ENCODE assay signal across 8 mouse cellular contexts in the genomic region with DNA sequence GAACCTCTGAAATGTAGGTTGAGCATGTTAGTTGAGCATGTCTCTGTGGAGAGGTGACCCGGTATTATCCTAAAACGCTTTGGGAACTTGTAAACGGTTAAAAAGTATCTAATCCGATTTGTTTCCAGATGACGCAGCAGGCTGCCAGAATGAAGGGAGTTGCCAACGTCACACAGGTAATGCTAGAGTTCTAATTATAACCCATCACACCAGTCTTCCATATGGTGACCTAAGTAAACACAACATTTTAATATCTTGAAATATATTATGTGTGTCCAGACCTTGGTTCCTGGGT. TPM values are rescaled to one million over a fixed set of nuclear protein-coding genes. Genes with fewer than 3 reads are reported as not detected.
DNase-seq lines count a peak whose midpoint lies in the region; ATAC-seq and TF ChIP-seq lines count a peak whose summit lies in the region.

No protein-coding gene starts in this region.

- H3K9ac ChIP-seq in heart, embryonic 12.5 days = 0 out of 2 replicates have a peak overlapping the region, but pooled peaks have one; percentile 40
- H3K9ac ChIP-seq in CH12.LX (ENCODE audit: insufficient read depth, low read depth) = peak overlapping the region; percentile 3; the same call in 1 of the 2 replicates
- 0 out of 2 replicates have a peak overlapping the region, but pooled peaks have one; percentile 89 for H3K9ac ChIP-seq in hindbrain, postnatal 0 days (replicated peaks; ENCODE audit: low read length)
- H3K9ac ChIP-seq in midbrain, postnatal 0 days (replicated peaks; ENCODE audit: low read length, poor library complexity, severe bottlenecking) = peak overlapping the region; percentile 87; the same call in 1 of the 2 replicates

- no peak for TF ChIP-seq EP300 in CH12.LX (IDR thresholded peaks at IDR 0.05; ENCODE audit: low read length)

- peak overlapping the region; percentile 83 for H3K4me3 ChIP-seq in heart, embryonic 12.5 days
- H3K4me3 ChIP-seq in CH12.LX (replicated peaks in 1 of 3; ENCODE audit: low read depth in 2 of 3, low read length in 2 of 3, poor library complexity in 1 of 3) = no peak overlapping the region
- H3K4me3 ChIP-seq in embryonic facial prominence, embryonic 10.5 days = peak overlapping the region; percentile 96
- peak overlapping the region; percentile 96 for H3K4me3 ChIP-seq in hindbrain, postnatal 0 days (ENCODE audit: low read length)
- H3K4me3 ChIP-seq in midbrain, postnatal 0 days (ENCODE audit: low read depth, low read length) = peak overlapping the region; percentile 97

- TF ChIP-seq POLR2A in CH12.LX (IDR thresholded peaks at IDR 0.05; ENCODE audit: low read depth, low read length) = no peak

- no peaks in the 10 kb centered on the region for H3K27me3 ChIP-seq in heart, embryonic 12.5 days (replicated peaks)
- H3K27me3 ChIP-seq in CH12.LX (replicated peaks) = no peaks in the 10 kb centered on the region
- H3K27me3 ChIP-seq in embryonic facial prominence, embryonic 10.5 days (replicated peaks; ENCODE audit: low read depth, poor library complexity, severe bottlenecking) = peaks cover 18% of the 10 kb centered on the region
- no peaks in the 10 kb centered on the region for H3K27me3 ChIP-seq in hindbrain, postnatal 0 days (ENCODE audit: insufficient read depth, low read length)
- no peaks in the 10 kb centered on the region for H3K27me3 ChIP-seq in midbrain, postnatal 0 days (ENCODE audit: insufficient read depth, low read length)

- H3K4me2 ChIP-seq in heart, embryonic 12.5 days = peak overlapping the region; percentile 90
- peak overlapping the region; percentile 26 for H3K4me2 ChIP-seq in CH12.LX (ENCODE audit: insufficient read depth, low read depth, poor library complexity, severe bottlenecking)
- peak overlapping the region; percentile 77 for H3K4me2 ChIP-seq in hindbrain, postnatal 0 days (ENCODE audit: low read depth, low read length)
- H3K4me2 ChIP-seq in midbrain, postnatal 0 days (ENCODE audit: low read depth, low read length, poor library complexity, severe bottlenecking) = peak overlapping the region; percentile 59

- DNase-seq in heart, postnatal 4 days = no peak
- no peak for DNase-seq in CH12.LX (ENCODE audit: extremely low read depth)
- no peak for DNase-seq in embryonic facial prominence, embryonic 10.5 days (ENCODE audit: low spot score)
- DNase-seq in hindbrain, postnatal 0 days (ENCODE audit: low spot score) = no peak
- DNase-seq in midbrain, postnatal 0 days (ENCODE audit: low spot score) = no peak
- DNase-seq in urinary bladder, postnatal 10 days (ENCODE audit: low spot score) = no peak
- no peak for DNase-seq in lung, postnatal 25 days (ENCODE audit: low spot score)

- peaks cover 14% of the 10 kb centered on the region for H3K79me2 ChIP-seq in CH12.LX (replicated peaks; ENCODE audit: control insufficient read depth, extremely low read depth, insufficient read depth, poor library complexity, severe bottlenecking)

- dilution Hi-C loops in CH12.LX (cut with MboI; ENCODE audit: extremely low pct_ligation_motif_present, extremely low pct_unique_long_range_greater_than_20kb, low sequenced_read_pairs) = no loop called here

- no peaks in the 10 kb centered on the region for H3K36me3 ChIP-seq in heart, embryonic 12.5 days
- no peaks in the 10 kb centered on the region for H3K36me3 ChIP-seq in CH12.LX (replicated peaks in 1 of 2; ENCODE audit: control insufficient read depth in 1 of 2, insufficient read depth in 1 of 2, low read length in 1 of 2)
- H3K36me3 ChIP-seq in embryonic facial prominence, embryonic 10.5 days (replicated peaks) = no peaks in the 10 kb centered on the region
- no peaks in the 10 kb centered on the region for H3K36me3 ChIP-seq in hindbrain, postnatal 0 days (ENCODE audit: insufficient read depth, low read length)
- no peaks in the 10 kb centered on the region for H3K36me3 ChIP-seq in midbrain, postnatal 0 days (ENCODE audit: insufficient read depth, low read length)

- no peak for ATAC-seq in heart, embryonic 12.5 days (ENCODE audit: insufficient number of reproducible peaks, low FRiP score)
- no peak for ATAC-seq in hindbrain, postnatal 0 days
- ATAC-seq in midbrain, postnatal 0 days (ENCODE audit: low FRiP score) = no peak

- no peak overlapping the region for H3K27ac ChIP-seq in heart, embryonic 12.5 days (ENCODE audit: poor library complexity, severe bottlenecking)
- H3K27ac ChIP-seq in CH12.LX (ENCODE audit: insufficient read depth, low read depth) = no peak overlapping the region
- peak overlapping the region; percentile 93; the same call in 1 of the 2 replicates for H3K27ac ChIP-seq in embryonic facial prominence, embryonic 10.5 days (replicated peaks)
- H3K27ac ChIP-seq in hindbrain, postnatal 0 days = no peak overlapping the region
- no peak overlapping the region for H3K27ac ChIP-seq in midbrain, postnatal 0 days (ENCODE audit: low read depth, low read length)

- no peak for TF ChIP-seq RAD21 in CH12.LX (IDR thresholded peaks at IDR 0.05; ENCODE audit: low read depth, low read length)

- no peaks in the 10 kb centered on the region for H3K9me3 ChIP-seq in heart, embryonic 12.5 days (replicated peaks)
- H3K9me3 ChIP-seq in CH12.LX (replicated peaks; ENCODE audit: low read length) = no peaks in the 10 kb centered on the region
- H3K9me3 ChIP-seq in embryonic facial prominence, embryonic 10.5 days = no peaks in the 10 kb centered on the region
- H3K9me3 ChIP-seq in hindbrain, postnatal 0 days (ENCODE audit: low read length) = no peaks in the 10 kb centered on the region
- no peaks in the 10 kb centered on the region for H3K9me3 ChIP-seq in midbrain, postnatal 0 days (ENCODE audit: low read length)

- WGBS in heart, embryonic 12.5 days = 4% methylated on average over 6 of the region's 6 CpGs
- WGBS in embryonic facial prominence, embryonic 10.5 days = 1% methylated on average over 6 of the region's 6 CpGs
- WGBS in hindbrain, postnatal 0 days = 2% methylated on average over 6 of the region's 6 CpGs
- WGBS in midbrain, postnatal 0 days = under 1% methylated on average over 6 of the region's 6 CpGs

- in situ Hi-C loops in CH12.LX (cut with MboI; ENCODE audit: low pct_ligation_motif_present, low pct_unique_long_range_greater_than_20kb, low sequenced_read_pairs) = loop anchor here (5.0 kb wide), 1 partner anchor 157 kb away; no protein-coding TSS in a partner anchor

- H3K4me1 ChIP-seq in heart, embryonic 12.5 days (replicated peaks) = no peaks in the 10 kb centered on the region; the same call in 1 of the 2 replicates
- peaks cover 0 to 12% of the 10 kb centered on the region in 2 experiments; a peak in 2 of 4 replicates for H3K4me1 ChIP-seq in CH12.LX (ENCODE audit: control insufficient read depth in 1 of 2, insufficient read depth in 2 of 2)
- peaks cover 10% of the 10 kb centered on the region; the same call in 1 of the 2 replicates for H3K4me1 ChIP-seq in embryonic facial prominence, embryonic 10.5 days
- no peaks in the 10 kb centered on the region for H3K4me1 ChIP-seq in hindbrain, postnatal 0 days (ENCODE audit: insufficient read depth, low read length)
- H3K4me1 ChIP-seq in midbrain, postnatal 0 days (ENCODE audit: insufficient read depth, low read length) = no peaks in the 10 kb centered on the region

- no peak for TF ChIP-seq CTCF in CH12.LX (conservative IDR thresholded peaks at IDR 0.05 in 1 of 2, IDR thresholded peaks at IDR 0.05 in 1 of 2; ENCODE audit: low read depth in 2 of 2, low read length in 2 of 2)
- TF ChIP-seq CTCF in hindbrain, postnatal 0 days (IDR thresholded peaks at IDR 0.05; ENCODE audit: low read depth) = no peak
- TF ChIP-seq CTCF in midbrain, postnatal 0 days (IDR thresholded peaks at IDR 0.05) = no peak

TF ChIP-seq in CH12.LX, 34 proteins besides CTCF, POLR2A, EP300 and RAD21:
- no peak for TF ChIP-seq E2F4 (IDR thresholded peaks at IDR 0.05; ENCODE audit: insufficient replicate concordance, low read depth, low read length)
- no peak for TF ChIP-seq GABPA (IDR thresholded peaks at IDR 0.05; ENCODE audit: insufficient replicate concordance, low read depth, low read length)
- no peak for TF ChIP-seq MEF2A (IDR thresholded peaks at IDR 0.05; ENCODE audit: borderline replicate concordance, low read depth, low read length)
- TF ChIP-seq POLR2AphosphoS2 (IDR thresholded peaks at IDR 0.05; ENCODE audit: low read depth, low read length) = no peak
- no peak for TF ChIP-seq ZKSCAN1 (IDR thresholded peaks at IDR 0.05; ENCODE audit: borderline replicate concordance, low read depth, low read length)
- TF ChIP-seq USF1 (IDR thresholded peaks at IDR 0.05; ENCODE audit: low read depth, low read length) = no peak
- no peak for TF ChIP-seq TBP (conservative IDR thresholded peaks at IDR 0.05; ENCODE audit: low read depth, low read length)
- TF ChIP-seq IRF4 (IDR thresholded peaks at IDR 0.05; ENCODE audit: low read depth, low read length) = no peak
- TF ChIP-seq JUN (IDR thresholded peaks at IDR 0.05; ENCODE audit: insufficient read depth, low read depth, low read length) = no peak
- TF ChIP-seq KAT2A (IDR thresholded peaks at IDR 0.05; ENCODE audit: insufficient replicate concordance, low read length) = no peak
- no peak for TF ChIP-seq MAX (IDR thresholded peaks at IDR 0.05; ENCODE audit: low read length)
TF ChIP-seq in CH12.LX: peak in this region for 0.

RNA-seq across cellular contexts. Expression of a gene that starts 0.7 kb away (rescaled TPM):
- polyA plus RNA-seq in heart, embryonic 12.5 days (2016; fragmentation: Nextera tagmentation; extraction: Ambion mirVana) = 18.2 and 18.7 TPM in 2 replicates
- 10 to 100 TPM; 30.8 to 30.9 TPM for total RNA-seq in heart, postnatal 4 days (2021)
- total RNA-seq in CH12.LX (2012; rRNA removed) (7.3 and 8.2 TPM in 2 replicates), CH12.LX (2014; rRNA removed) (1.9 and 2.0 TPM in 2 replicates)
- polyA plus RNA-seq in CH12.LX (2012; ENCODE audit: insufficient read length, low read depth) = 4.4 and 6.0 TPM in 2 replicates
- polyA plus RNA-seq in embryonic facial prominence, embryonic 10.5 days (2016; fragmentation: Nextera tagmentation; extraction: Ambion mirVana) = 18.3 and 19.9 TPM in 2 replicates
- total RNA-seq in hindbrain, postnatal 0 days (2014; rRNA removed) = 24.4 and 26.1 TPM in 2 replicates
- polyA plus RNA-seq in hindbrain, postnatal 0 days (2015; fragmentation: Nextera tagmentation; extraction: Ambion mirVana) = 11.7 and 13.0 TPM in 2 replicates
- total RNA-seq in midbrain, postnatal 0 days (2014; rRNA removed) = 24.4 and 35.0 TPM in 2 replicates
- 12.8 and 14.4 TPM in 2 replicates for polyA plus RNA-seq in midbrain, postnatal 0 days (2015; fragmentation: Nextera tagmentation; extraction: Ambion mirVana)

RNA-seq across cellular contexts. Expression of a gene that starts 51.1 kb away (rescaled TPM):
- polyA plus RNA-seq in heart, embryonic 12.5 days (2016; fragmentation: Nextera tagmentation; extraction: Ambion mirVana) = not detected in 2 replicates
- total RNA-seq in heart, postnatal 4 days (2021) = not detected
- total RNA-seq in CH12.LX (2012; rRNA removed) = not detected in 2 replicates
- not detected in 2 replicates for total RNA-seq in CH12.LX (2014; rRNA removed)
- not detected in 2 replicates for polyA plus RNA-seq in CH12.LX (2012; ENCODE audit: insufficient read length, low read depth)
- polyA plus RNA-seq in embryonic facial prominence, embryonic 10.5 days (2016; fragmentation: Nextera tagmentation; extraction: Ambion mirVana) = not detected in 2 replicates
- not detected in 2 replicates for total RNA-seq in hindbrain, postnatal 0 days (2014; rRNA removed)
- not detected in 2 replicates for polyA plus RNA-seq in hindbrain, postnatal 0 days (2015; fragmentation: Nextera tagmentation; extraction: Ambion mirVana)
- total RNA-seq in midbrain, postnatal 0 days (2014; rRNA removed) = not detected in 2 replicates
- polyA plus RNA-seq in midbrain, postnatal 0 days (2015; fragmentation: Nextera tagmentation; extraction: Ambion mirVana) = not detected in 2 replicates

Comparison
In these comparisons a context has a peak if more than half of its experiments do, and no peak if none do; other contexts are left out.
1. H3K4me2 ChIP-seq: peak in every context shown above with its lines; median percentile 90 in heart, embryonic 12.5 days; 77 in hindbrain, postnatal 0 days; 59 in midbrain, postnatal 0 days; 26 in CH12.LX.
2. H3K4me3 ChIP-seq: peak in heart, embryonic 12.5 days (single experiment), embryonic facial prominence, embryonic 10.5 days (single experiment), hindbrain, postnatal 0 days (single experiment) and midbrain, postnatal 0 days (single experiment); none in CH12.LX (0 of 3).
3. H3K9ac ChIP-seq: peak in every context shown above with its lines; median percentile 89 in hindbrain, postnatal 0 days; 87 in midbrain, postnatal 0 days; 40 in heart, embryonic 12.5 days; 3 in CH12.LX.